Mouse (Mus musculus) megakaryocyte, embryonic 14.5 days (primary cell): ENCODE measurements around the gene Zfhx3.

ENCODE experiments used
- FLI1 ChIP-seq: IDR thresholded peaks from 2 replicates; pipeline ENCODE4 v1.6.1; 2012; ENCODE audit warnings: low read length, inconsistent platforms, mixed read lengths
- GATA1 ChIP-seq: IDR thresholded peaks from 3 replicates; pipeline ENCODE4 v1.6.1; 2012; ENCODE audit warnings: mixed read lengths, low read length, inconsistent platforms, borderline replicate concordance

DNA sequence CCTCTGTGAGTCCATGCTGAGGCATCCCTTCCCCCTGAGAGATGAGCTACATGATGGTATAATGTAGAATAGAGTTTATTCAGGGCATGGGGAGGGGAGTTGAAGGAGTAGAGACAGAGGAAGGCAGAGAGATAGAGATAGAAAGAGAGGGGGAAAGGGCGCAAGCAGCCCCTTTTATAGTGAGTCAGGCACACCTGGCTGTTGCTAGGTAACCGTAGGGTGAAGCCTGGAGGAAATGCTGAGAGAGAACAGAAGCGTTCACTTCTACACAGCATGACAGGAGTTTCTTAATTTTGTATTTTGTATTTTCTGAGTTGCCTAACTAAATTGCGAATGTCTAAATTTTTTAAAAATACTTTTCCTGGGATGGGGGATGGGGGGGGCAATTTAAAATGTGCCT, 128.0 kb downstream of the Zfhx3 start:
- TF ChIP-seq GATA1 = no peak
- TF ChIP-seq FLI1 = no peak
